Mouse (Mus musculus) C2C12 (cell line): ENCODE data around the gene Aspm. TPM values are rescaled to one million over a fixed set of nuclear protein-coding genes. Genes with fewer than 3 reads are reported as not detected.

Experiments
- H3K27me3 ChIP-seq: one replicate; pipeline ENCODE4 v1.6.1; 2011; ENCODE audit not compliant: control insufficient read depth, insufficient read depth, insufficient read length
- H3K36me3 ChIP-seq: one replicate; pipeline ENCODE4 v1.6.1; 2011; ENCODE audit not compliant: control insufficient read depth, insufficient read depth
- H3K4me3 ChIP-seq: one replicate; pipeline ENCODE4 v1.5.1; 2011; ENCODE audit warnings: mild to moderate bottlenecking, control low read depth; ENCODE audit not compliant: poor library complexity, insufficient read depth, severe bottlenecking
- H3K79me2 ChIP-seq: one replicate; pipeline ENCODE4 v1.6.1; 2011; ENCODE audit not compliant: control insufficient read depth, insufficient read depth
- H3K79me3 ChIP-seq: one replicate; pipeline ENCODE4 v1.6.1; 2011; ENCODE audit warnings: low read depth, control low read depth
- H3ac ChIP-seq: one replicate; pipeline ENCODE3; 2011; ENCODE audit warnings: low read depth; ENCODE audit not compliant: control insufficient read depth, insufficient read length
- CEBPB ChIP-seq: IDR thresholded peaks from one replicate; pipeline ENCODE4 v1.6.1; 2011; ENCODE audit warnings: low read depth, mild to moderate bottlenecking, control low read depth, moderate library complexity
- CTCF ChIP-seq: IDR thresholded peaks from one replicate; pipeline ENCODE4 v1.5.1; 2011; ENCODE audit not compliant: control insufficient read depth, insufficient read depth, insufficient read length
- FOSL1 ChIP-seq: IDR thresholded peaks from one replicate; pipeline ENCODE4 v1.8.0; 2011; ENCODE audit warnings: mild to moderate bottlenecking, low read length; ENCODE audit not compliant: poor library complexity, insufficient read depth, severe bottlenecking
- MAX ChIP-seq: IDR thresholded peaks from one replicate; pipeline ENCODE4 v1.6.1; 2011; ENCODE audit warnings: mild to moderate bottlenecking, control low read depth
- MYOD1 ChIP-seq: IDR thresholded peaks from one replicate; pipeline ENCODE4 v1.6.1; 2011; ENCODE audit warnings: low read depth; ENCODE audit not compliant: control insufficient read depth, insufficient read length
- MYOG ChIP-seq: IDR thresholded peaks from one replicate; pipeline ENCODE4 v1.6.1; 2011; ENCODE audit not compliant: control insufficient read depth, insufficient read length; ENCODE audit errors: extremely low read depth
- USF1 ChIP-seq: IDR thresholded peaks from one replicate; pipeline ENCODE4 v1.6.1; 2011; ENCODE audit warnings: low read depth, mild to moderate bottlenecking, control low read depth, moderate library complexity
- polyA plus RNA-seq: library from polyadenylated mRNA; unstranded; fragments of >200 nt; fragmentation: generic; extraction: Trizol; gene quantifications from one replicate; pipeline ENCODE4 v1.2.1, GENCODE M21; 2012; ENCODE audit warnings: missing spikeins

The Aspm gene
- polyA plus RNA-seq, 1 experiment = 4.3 TPM

- peak overlapping the region; percentile 82 for H3K4me3 ChIP-seq
- H3K36me3 ChIP-seq = peaks cover 27% of the 10 kb centered on the region
- TF ChIP-seq CEBPB (no peak), MYOG (no peak), MAX (no peak), CTCF (no peak), FOSL1 (no peak), MYOD1 (no peak), USF1 (no peak)
- H3ac ChIP-seq = peak overlapping the region; percentile 100
- H3K79me2 ChIP-seq = peaks cover 43% of the 10 kb centered on the region
- H3K27me3 ChIP-seq = no peaks in the 10 kb centered on the region
- peaks cover 20% of the 10 kb centered on the region for H3K79me3 ChIP-seq
Observed at GRCm38 (mm10) chr1:139455226-139455869, 776 bp downstream of the Aspm start.

- H3K79me2 ChIP-seq = peaks cover 38% of the 10 kb centered on the region
- peaks cover 63% of the 10 kb centered on the region for H3K36me3 ChIP-seq
- no peak overlapping the region for H3K4me3 ChIP-seq
- TF ChIP-seq MYOG = no peak
- no peak for TF ChIP-seq CTCF
- TF ChIP-seq MYOD1 = no peak
- no peak for TF ChIP-seq CEBPB
- no peak for TF ChIP-seq USF1
- TF ChIP-seq MAX = no peak
- TF ChIP-seq FOSL1 = no peak
- H3K79me3 ChIP-seq = peaks cover 12% of the 10 kb centered on the region
- no peak overlapping the region for H3ac ChIP-seq
- H3K27me3 ChIP-seq = no peaks in the 10 kb centered on the region
Observed at GRCm38 (mm10) chr1:139460807-139461206, 6.2 kb downstream of the Aspm start.

- peaks cover 64% of the 10 kb centered on the region for H3K36me3 ChIP-seq
- H3K27me3 ChIP-seq = no peaks in the 10 kb centered on the region
- H3ac ChIP-seq = no peak overlapping the region
- H3K79me2 ChIP-seq = peaks cover 1% of the 10 kb centered on the region
- H3K79me3 ChIP-seq = no peaks in the 10 kb centered on the region
- TF ChIP-seq MYOG (no peak), MAX (no peak), CEBPB (no peak), FOSL1 (no peak), CTCF (no peak), USF1 (no peak), MYOD1 (no peak)
- H3K4me3 ChIP-seq = no peak overlapping the region
Observed at GRCm38 (mm10) chr1:139465936-139466335, 11.4 kb downstream of the Aspm start.

GRCm38 (mm10) chr1:139478898-139479297 is 24.3 kb downstream of the Aspm start:
- TF ChIP-seq MAX (no peak), FOSL1 (no peak), CTCF (no peak), USF1 (no peak), MYOG (no peak), CEBPB (no peak), MYOD1 (no peak)
- peaks cover 80% of the 10 kb centered on the region for H3K36me3 ChIP-seq

GRCm38 (mm10) chr1:139480246-139480645 is 25.7 kb downstream of the Aspm start:
- peaks cover 67% of the 10 kb centered on the region for H3K36me3 ChIP-seq
- H3K79me2 ChIP-seq = no peaks in the 10 kb centered on the region
- TF ChIP-seq MYOD1 (no peak), USF1 (no peak), MAX (no peak), FOSL1 (no peak), CEBPB (no peak), CTCF (no peak), MYOG (no peak)

More at GRCm38 (mm10) chr1:139478898-139479297, 24.3 kb downstream of the Aspm start:
- no peak overlapping the region for H3K4me3 ChIP-seq
- no peak overlapping the region for H3ac ChIP-seq
- no peaks in the 10 kb centered on the region for H3K79me3 ChIP-seq
- H3K79me2 ChIP-seq = no peaks in the 10 kb centered on the region
- H3K27me3 ChIP-seq = no peaks in the 10 kb centered on the region

GRCm38 (mm10) chr1:139481146-139481545 is 26.6 kb downstream of the Aspm start:
- Histone ChIP-seq H3K27me3 (no peaks in the 10 kb centered on the region), H3K4me3 (no peak overlapping the region), H3K79me2 (no peaks in the 10 kb centered on the region), H3ac (no peak overlapping the region), H3K36me3 (peaks cover 59% of the 10 kb centered on the region), H3K79me3 (no peaks in the 10 kb centered on the region)
- TF ChIP-seq MAX = no peak
- no peak for TF ChIP-seq FOSL1
- TF ChIP-seq CTCF = no peak
- no peak for TF ChIP-seq USF1
- no peak for TF ChIP-seq CEBPB
- TF ChIP-seq MYOG = no peak
- TF ChIP-seq MYOD1 = no peak

More at GRCm38 (mm10) chr1:139480246-139480645, 25.7 kb downstream of the Aspm start:
- no peaks in the 10 kb centered on the region for H3K27me3 ChIP-seq
- H3K4me3 ChIP-seq = no peak overlapping the region
- no peaks in the 10 kb centered on the region for H3K79me3 ChIP-seq
- no peak overlapping the region for H3ac ChIP-seq
